Mouse (Mus musculus): Measurements from ENCODE around the gene Daam1.

Gene Daam1

GRCm38 (mm10) chr12:71969941-71970629 is 139.2 kb downstream of the Daam1 start:
- no peak for DNase-seq (ENCODE audit: low spot score in 2 of 2)

- no peak for DNase-seq (ENCODE audit: low spot score in 2 of 2)
Measured at GRCm38 (mm10) chr12:71970791-71971654, 140.1 kb downstream of the Daam1 start.

- DNase-seq (ENCODE audit: low spot score in 2 of 2) = no peak
Measured at GRCm38 (mm10) chr12:71972126-71972525, 141.2 kb downstream of the Daam1 start.

- no peak for DNase-seq (ENCODE audit: low spot score in 2 of 2)
Measured at GRCm38 (mm10) chr12:71972619-71973266, 141.9 kb downstream of the Daam1 start.

GRCm38 (mm10) chr12:71973577-71973976 is 142.7 kb downstream of the Daam1 start:
- DNase-seq (ENCODE audit: low spot score in 2 of 2) = no peak

- DNase-seq (ENCODE audit: low spot score in 2 of 2) = no peak
Measured at GRCm38 (mm10) chr12:71975626-71976025, 144.7 kb downstream of the Daam1 start.

- DNase-seq (ENCODE audit: low spot score in 2 of 2) = no peak
Measured at GRCm38 (mm10) chr12:71976361-71976960, 145.6 kb downstream of the Daam1 start.

GRCm38 (mm10) chr12:71977364-71977763 is 146.5 kb downstream of the Daam1 start:
- no peak for DNase-seq (ENCODE audit: low spot score in 2 of 2)

GRCm38 (mm10) chr12:71978513-71979352 is 147.9 kb downstream of the Daam1 start:
- no peak for DNase-seq (ENCODE audit: low spot score in 2 of 2)

GRCm38 (mm10) chr12:71980166-71980565 is 149.3 kb downstream of the Daam1 start:
- no peak for DNase-seq (ENCODE audit: low spot score in 2 of 2)

GRCm38 (mm10) chr12:71980746-71981145 is 149.9 kb downstream of the Daam1 start:
- no peak for DNase-seq (ENCODE audit: low spot score in 2 of 2)

- DNase-seq (ENCODE audit: low spot score in 2 of 2) = peak in 1 of 2 experiments; percentile 53
Measured at GRCm38 (mm10) chr12:71981250-71981649, 150.4 kb downstream of the Daam1 start.

GRCm38 (mm10) chr12:71981791-71982190 is 150.9 kb downstream of the Daam1 start:
- no peak for DNase-seq (ENCODE audit: low spot score in 2 of 2)

- DNase-seq (ENCODE audit: low spot score in 2 of 2) = no peak
Measured at GRCm38 (mm10) chr12:71983102-71983715, 152.3 kb downstream of the Daam1 start.

- DNase-seq (ENCODE audit: low spot score in 2 of 2) = no peak
Measured at GRCm38 (mm10) chr12:71987161-71987560, 156.3 kb downstream of the Daam1 start.

GRCm38 (mm10) chr12:71987885-71988284 is 157.0 kb downstream of the Daam1 start:
- no peak for DNase-seq (ENCODE audit: low spot score in 2 of 2)

GRCm38 (mm10) chr12:71989596-71989995 is 158.7 kb downstream of the Daam1 start:
- DNase-seq (ENCODE audit: low spot score in 2 of 2) = no peak

- DNase-seq (ENCODE audit: low spot score in 2 of 2) = no peak
Measured at GRCm38 (mm10) chr12:71992599-71993210, 161.8 kb downstream of the Daam1 start.

GRCm38 (mm10) chr12:71995831-71996230 is 165.0 kb downstream of the Daam1 start:
- DNase-seq (ENCODE audit: low spot score in 2 of 2) = no peak

- no peak for DNase-seq (ENCODE audit: low spot score in 2 of 2)
Measured at GRCm38 (mm10) chr12:71996920-71997319, 166.0 kb downstream of the Daam1 start.
